20 mouse cellular contexts compared by ENCODE assay signal in the genomic region with DNA sequence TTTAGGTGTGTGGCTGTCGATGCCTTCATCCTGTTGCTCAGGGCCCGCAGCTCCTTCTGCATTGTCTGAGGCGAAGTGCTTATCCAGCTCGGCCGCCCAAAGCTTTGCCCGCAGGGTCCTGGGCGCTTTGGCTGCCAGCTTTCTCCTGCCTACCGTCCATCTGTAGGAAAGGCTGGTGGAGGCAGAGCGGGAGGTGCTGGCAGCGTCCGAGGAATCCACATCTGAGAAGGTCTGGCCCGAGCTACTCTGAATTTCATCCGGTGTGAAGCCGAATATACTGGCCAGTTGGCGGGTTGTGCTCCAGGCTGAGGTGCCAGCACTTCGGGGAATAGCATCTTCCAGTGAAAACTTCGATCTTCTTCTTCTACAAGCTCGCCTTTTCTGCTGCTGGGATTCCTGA. TPM values are rescaled to one million over a fixed set of nuclear protein-coding genes. Genes with fewer than 3 reads are reported as not detected.
DNase-seq lines count a peak whose midpoint lies in the region; TF ChIP-seq lines count a peak whose summit lies in the region.
"Had no signal": no experiment of that assay in that cellular context is flagged by ENCODE, and none has a peak within 500 bp of the region (broad histone marks: within the 10 kb centered on the region; RNA-seq: fewer than 3 reads in every experiment).

No protein-coding gene starts in this region.

- peak overlapping the region; percentile 69 for H3K4me3 ChIP-seq in E14TG2a.4 (replicated peaks; ENCODE audit: low read length)
- H3K4me3 ChIP-seq: embryonic facial prominence, embryonic 13.5 days; forebrain, embryonic 12.5 days; heart, embryonic 10.5 days; hindbrain, embryonic 13.5 days; intestine, embryonic 15.5 days had no signal

- H3K4me1 ChIP-seq in E14TG2a.4 (replicated peaks; ENCODE audit: low read depth, low read length), result peaks cover 27% of the 10 kb centered on the region
- H3K4me1 ChIP-seq: forebrain, embryonic 12.5 days; hindbrain, embryonic 13.5 days; intestine, embryonic 15.5 days had no signal

- H3K27me3 ChIP-seq in E14TG2a.4 (ENCODE audit: insufficient read depth, low read length), result peaks cover 41% of the 10 kb centered on the region
- H3K27me3 ChIP-seq: embryonic facial prominence, embryonic 13.5 days; forebrain, embryonic 12.5 days; intestine, embryonic 15.5 days had no signal

- TF ChIP-seq CTCF in E14TG2a.4 (conservative IDR thresholded peaks at IDR 0.05; ENCODE audit: low read length), result no peak

- H3K9me3 ChIP-seq in E14TG2a.4 (ENCODE audit: low read length), result peaks cover 4% of the 10 kb centered on the region; the same call in 1 of the 2 replicates
- H3K9me3 ChIP-seq: embryonic facial prominence, embryonic 13.5 days; forebrain, embryonic 12.5 days; G1E; heart, embryonic 10.5 days; hindbrain, embryonic 13.5 days; intestine, embryonic 15.5 days had no signal

- intact Hi-C loops in gastrocnemius, postnatal 14 days (cut with DNase I; ENCODE audit: low total_unique reads), result no loop called here

- DNase-seq in cerebellum, postnatal 14 days, result peak; percentile 42 to 48
- no peak for DNase-seq in cerebellum, adult 11-12 months
- peak; percentile 10 for DNase-seq in gastrocnemius, postnatal 14 days
- no peak for DNase-seq in gastrocnemius, adult 8-10 months (ENCODE audit: low spot score in 2 of 2)
- peak; percentile 31 for DNase-seq in ZHBTc4 (ENCODE audit: low read depth, low spot score)
- DNase-seq in right cerebral cortex, postnatal 4 days, result no peak
- DNase-seq: adrenal gland, postnatal 10 days; cerebellum, adult 11 months; cerebellum, adult 9-10 months; heart, postnatal 10 days; heart, postnatal 4 days; kidney, adult 18-20 months had no signal

- no peaks in the 10 kb centered on the region for H3K36me3 ChIP-seq in E14TG2a.4 (ENCODE audit: insufficient read depth, low read length)
- H3K36me3 ChIP-seq: embryonic facial prominence, embryonic 13.5 days; forebrain, embryonic 12.5 days; G1E; heart, embryonic 10.5 days; hindbrain, embryonic 13.5 days; intestine, embryonic 15.5 days had no signal

RNA-seq across cellular contexts. Expression of gene Amer3, which starts 56.3 kb away (rescaled TPM):
- not detected for total RNA-seq in gastrocnemius, postnatal 14 days (2021)
- not detected for total RNA-seq in gastrocnemius, adult 8-10 months (2022)
- total RNA-seq: granulocyte monocyte progenitor cell, adult 5-6 weeks; heart, postnatal 10 days; heart, postnatal 4 days had no signal

Comparison
In these comparisons a context has a peak if more than half of its experiments do, and no peak if none do; other contexts are left out.
1. DNase-seq: peak in cerebellum, postnatal 14 days (2 of 2), gastrocnemius, postnatal 14 days (single experiment) and ZHBTc4 (single experiment); none in cerebellum, adult 11-12 months (single experiment), gastrocnemius, adult 8-10 months (0 of 2) and right cerebral cortex, postnatal 4 days (single experiment).